Mouse (Mus musculus) forebrain, embryonic 15.5 days (tissue): ENCODE data around the gene Slc25a11. TPM values are rescaled to one million over a fixed set of nuclear protein-coding genes. Genes with fewer than 3 reads are reported as not detected.

Experiments
- ATAC-seq: fragments of 200-750 bp; cut with Nextera tagmentation; replicated peaks from 2 replicates; pipeline ENCODE4 v1.8.0; 2017; ENCODE audit warnings: mild to moderate bottlenecking, moderate TSS enrichment, moderate library complexity
- H3K27ac ChIP-seq: fragments of 300-500 bp; sonication (generic); replicated peaks from 2 replicates; pipeline ENCODE4 v1.5.1; 2015; ENCODE audit warnings: mild to moderate bottlenecking, inconsistent platforms
- H3K27me3 ChIP-seq: fragments of 300-500 bp; sonication (generic); 2 replicates; pipeline ENCODE4 v1.6.1; 2015; ENCODE audit warnings: inconsistent platforms
- H3K36me3 ChIP-seq: fragments of 300-500 bp; sonication (generic); 2 replicates; pipeline ENCODE4 v1.6.1; 2015; ENCODE audit warnings: mild to moderate bottlenecking, inconsistent platforms
- H3K4me1 ChIP-seq: fragments of 300-500 bp; sonication (generic); 2 replicates; pipeline ENCODE4 v1.6.1; 2015; ENCODE audit warnings: inconsistent platforms
- H3K4me2 ChIP-seq: fragments of 300-500 bp; sonication (generic); replicated peaks from 2 replicates; pipeline ENCODE4 v1.6.1; 2015; ENCODE audit warnings: mild to moderate bottlenecking, inconsistent platforms
- H3K4me3 ChIP-seq: fragments of 300-500 bp; sonication (generic); 2 replicates; pipeline ENCODE4 v1.5.1; 2015; ENCODE audit warnings: mild to moderate bottlenecking, inconsistent platforms
- H3K9ac ChIP-seq: fragments of 300-500 bp; sonication (generic); replicated peaks from 2 replicates; pipeline ENCODE4 v1.6.1; 2015; ENCODE audit warnings: mild to moderate bottlenecking, inconsistent platforms
- H3K9me3 ChIP-seq: fragments of 300-500 bp; sonication (generic); 2 replicates; pipeline ENCODE4 v1.6.1; 2016; ENCODE audit warnings: inconsistent platforms
- WGBS: fragments of 180-500 bp; shearing (Covaris S2); methylation state at CpG from one replicate; pipeline ENCODE4 v1.1.7; 2015; ENCODE audit warnings: mixed read lengths; 5-methylcytosine and 5-hydroxymethylcytosine counted together
- polyA plus RNA-seq: library from polyadenylated mRNA; unstranded; fragments of >200 nt; fragmentation: Nextera tagmentation; extraction: Ambion mirVana; gene quantifications from 2 replicates; pipeline ENCODE4 v1.2.1, GENCODE M21; 2015

Slc25a11 gene
- polyA plus RNA-seq, 1 experiment from 2014 or later, result 168 TPM

- Histone ChIP-seq H3K4me3 (no peak overlapping the region), H3K27ac (no peak overlapping the region), H3K9me3 (no peaks in the 10 kb centered on the region), H3K36me3 (peaks cover 32% of the 10 kb centered on the region), H3K4me1 (peaks cover 13% of the 10 kb centered on the region), H3K4me2 (no peak overlapping the region), H3K27me3 (no peaks in the 10 kb centered on the region), H3K9ac (no peak overlapping the region)
- 92% methylated on average over 9 of the region's 9 CpGs for WGBS
- no peak for ATAC-seq
Observed at GRCm38 (mm10) chr11:70664741-70665140, 17.5 kb upstream of the Slc25a11 start.

- peaks cover 32% of the 10 kb centered on the region for H3K36me3 ChIP-seq
- no peak overlapping the region for H3K4me2 ChIP-seq
- H3K9ac ChIP-seq, result no peak overlapping the region
- H3K27ac ChIP-seq, result no peak overlapping the region
- ATAC-seq, result no peak
- WGBS, result 82% methylated on average over 6 of the region's 6 CpGs
- H3K4me1 ChIP-seq, result peaks cover 13% of the 10 kb centered on the region
- H3K9me3 ChIP-seq, result no peaks in the 10 kb centered on the region
- H3K27me3 ChIP-seq, result no peaks in the 10 kb centered on the region
- H3K4me3 ChIP-seq, result no peak overlapping the region
Observed at GRCm38 (mm10) chr11:70663957-70664356, 16.7 kb upstream of the Slc25a11 start.

GRCm38 (mm10) chr11:70663101-70663500 is 15.8 kb upstream of the Slc25a11 start:
- Histone ChIP-seq H3K27me3 (no peaks in the 10 kb centered on the region), H3K4me2 (no peak overlapping the region), H3K4me3 (no peak overlapping the region), H3K9me3 (no peaks in the 10 kb centered on the region), H3K4me1 (peaks cover 11% of the 10 kb centered on the region), H3K9ac (no peak overlapping the region), H3K27ac (no peak overlapping the region), H3K36me3 (peaks cover 32% of the 10 kb centered on the region)
- no peak for ATAC-seq
- WGBS, result 84% methylated on average over 8 of the region's 8 CpGs

- Histone ChIP-seq H3K4me2 (no peak overlapping the region), H3K27me3 (no peaks in the 10 kb centered on the region), H3K36me3 (peaks cover 32% of the 10 kb centered on the region), H3K9me3 (no peaks in the 10 kb centered on the region), H3K4me1 (peaks cover 15% of the 10 kb centered on the region), H3K4me3 (no peak overlapping the region), H3K9ac (no peak overlapping the region), H3K27ac (no peak overlapping the region)
- ATAC-seq, result no peak
- 93% methylated on average over 8 of the region's 8 CpGs for WGBS
Observed at GRCm38 (mm10) chr11:70660571-70660970, 13.3 kb upstream of the Slc25a11 start.

GRCm38 (mm10) chr11:70658942-70659341 is 11.7 kb upstream of the Slc25a11 start:
- WGBS, result 77% methylated on average over 8 of the region's 8 CpGs
- H3K36me3 ChIP-seq, result peaks cover 18% of the 10 kb centered on the region
- H3K27me3 ChIP-seq, result no peaks in the 10 kb centered on the region
- peaks cover 21% of the 10 kb centered on the region for H3K4me1 ChIP-seq
- no peak overlapping the region for H3K27ac ChIP-seq
- H3K9ac ChIP-seq, result no peak overlapping the region
- ATAC-seq, result no peak
- no peak overlapping the region for H3K4me3 ChIP-seq
- no peaks in the 10 kb centered on the region for H3K9me3 ChIP-seq
- H3K4me2 ChIP-seq, result no peak overlapping the region

DNA sequence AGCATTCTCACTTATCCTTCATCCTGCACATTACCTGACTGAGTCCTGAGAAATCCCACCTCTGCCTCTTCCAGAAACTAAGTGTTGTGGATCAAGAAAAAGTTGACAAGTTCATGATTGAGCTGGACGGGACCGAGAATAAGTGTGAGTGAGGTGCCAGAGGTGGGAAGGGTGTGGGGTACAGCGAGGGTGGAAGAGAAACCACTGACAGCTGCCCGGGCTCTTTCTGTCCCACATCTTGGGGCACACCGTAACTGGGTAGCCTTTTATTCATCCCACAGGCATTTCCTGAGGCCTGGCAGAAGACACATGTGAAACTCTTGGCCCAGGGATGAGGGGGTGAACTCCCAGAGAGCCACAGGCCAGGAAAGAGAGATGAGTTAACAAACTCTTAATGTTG is 11.2 kb upstream of the Slc25a11 start:
- 91% methylated on average over 5 of the region's 5 CpGs for WGBS

GRCm38 (mm10) chr11:70657991-70658390 is 10.7 kb upstream of the Slc25a11 start:
- no peak overlapping the region for H3K4me3 ChIP-seq
- no peak overlapping the region for H3K27ac ChIP-seq
- no peak overlapping the region for H3K4me2 ChIP-seq
- H3K4me1 ChIP-seq, result peaks cover 27% of the 10 kb centered on the region
- no peaks in the 10 kb centered on the region for H3K9me3 ChIP-seq
- no peak overlapping the region for H3K9ac ChIP-seq
- no peak for ATAC-seq
- peaks cover 10% of the 10 kb centered on the region for H3K36me3 ChIP-seq
- no peaks in the 10 kb centered on the region for H3K27me3 ChIP-seq
- WGBS, result 62% methylated on average over 9 of the region's 9 CpGs

More for the DNA sequence above, 11.2 kb upstream of the Slc25a11 start:
- Histone ChIP-seq H3K4me3 (no peak overlapping the region), H3K27ac (no peak overlapping the region), H3K4me1 (peaks cover 21% of the 10 kb centered on the region), H3K9me3 (no peaks in the 10 kb centered on the region), H3K27me3 (no peaks in the 10 kb centered on the region), H3K36me3 (peaks cover 16% of the 10 kb centered on the region), H3K4me2 (no peak overlapping the region), H3K9ac (no peak overlapping the region)
- no peak for ATAC-seq

GRCm38 (mm10) chr11:70657573-70657972 is 10.3 kb upstream of the Slc25a11 start:
- H3K4me2 ChIP-seq, result no peak overlapping the region
- no peak overlapping the region for H3K27ac ChIP-seq
- 70% methylated on average over 6 of the region's 6 CpGs for WGBS
- no peaks in the 10 kb centered on the region for H3K9me3 ChIP-seq
- no peaks in the 10 kb centered on the region for H3K27me3 ChIP-seq
- H3K9ac ChIP-seq, result no peak overlapping the region
- peaks cover 6% of the 10 kb centered on the region for H3K36me3 ChIP-seq
- no peak for ATAC-seq
- H3K4me1 ChIP-seq, result peaks cover 31% of the 10 kb centered on the region
- H3K4me3 ChIP-seq, result no peak overlapping the region

- Histone ChIP-seq H3K9ac (peak within 1 kb of the TSS; percentile 97), H3K9me3 (no peaks in the 10 kb centered on the region), H3K27me3 (no peaks in the 10 kb centered on the region), H3K4me1 (peaks cover 37% of the 10 kb centered on the region), H3K4me3 (peak within 1 kb of the TSS; percentile 99), H3K4me2 (peak within 1 kb of the TSS; percentile 72), H3K27ac (peak within 1 kb of the TSS; percentile 97), H3K36me3 (peaks cover 6% of the 10 kb centered on the region; the same call in 1 of the 2 replicates)
- WGBS, result 19% methylated on average over 3 of the region's 3 CpGs
- no peak for ATAC-seq
Observed at GRCm38 (mm10) chr11:70656964-70657363, 9.7 kb upstream of the Slc25a11 start, which contains the start of gene Eno3. Gene Eno3 (plus strand): TSS chr11:70657202.

- Histone ChIP-seq H3K9ac (peak overlapping the region; percentile 97), H3K4me1 (peaks cover 41% of the 10 kb centered on the region), H3K36me3 (peaks cover 9% of the 10 kb centered on the region), H3K27ac (peak overlapping the region; percentile 97; the same call in 1 of the 2 replicates), H3K4me2 (peak overlapping the region; percentile 72), H3K4me3 (peak overlapping the region; percentile 99), H3K27me3 (no peaks in the 10 kb centered on the region), H3K9me3 (no peaks in the 10 kb centered on the region)
- ATAC-seq, result no peak
- 8% methylated on average over 16 of the region's 16 CpGs for WGBS
Observed at GRCm38 (mm10) chr11:70656456-70656927, 9.2 kb upstream of the Slc25a11 start.

DNA sequence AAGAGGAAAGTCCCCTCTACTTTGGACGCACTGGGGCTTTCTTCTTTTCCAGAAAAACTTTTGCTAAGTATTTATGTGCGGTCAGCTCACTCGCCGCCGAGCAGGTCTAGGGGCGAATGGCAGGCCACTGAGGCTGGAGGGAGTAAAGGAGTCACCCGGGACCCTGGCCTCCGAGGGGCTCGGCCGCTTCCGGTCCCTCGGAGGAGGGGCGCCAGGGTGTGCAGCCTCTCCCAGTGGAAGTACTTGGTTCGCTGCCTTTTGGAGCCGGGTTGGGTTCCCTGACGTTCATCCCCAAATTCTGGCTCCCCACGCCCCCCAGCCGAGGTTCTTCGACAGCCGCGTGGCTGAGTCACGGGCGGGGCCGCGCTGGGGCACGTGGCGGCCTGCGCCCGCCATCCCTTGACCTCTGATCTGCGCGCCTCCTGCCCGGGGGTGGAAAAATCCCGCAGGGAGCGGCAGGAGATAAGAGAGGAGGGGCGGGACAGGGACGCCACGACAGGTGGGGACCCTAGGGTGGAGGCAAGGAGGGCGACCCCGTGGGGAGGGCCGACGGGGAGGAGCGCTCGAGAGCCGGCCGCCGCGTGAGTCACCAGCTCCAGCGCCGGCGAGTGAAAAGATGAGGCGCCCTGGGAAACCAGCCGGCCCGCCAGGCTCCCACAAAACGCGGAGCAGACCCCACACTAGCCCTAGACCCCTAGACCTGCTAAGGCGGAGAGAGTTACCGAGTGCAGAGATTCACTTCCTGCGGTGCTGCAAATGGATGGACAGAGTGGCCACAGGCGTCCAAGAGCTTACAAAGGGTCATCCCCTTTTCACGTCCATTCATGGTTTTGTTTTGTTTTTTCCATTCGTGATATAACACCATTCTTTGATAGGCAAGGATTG is 8.5 kb upstream of the Slc25a11 start:
- Histone ChIP-seq H3K36me3 (peaks cover 16% of the 10 kb centered on the region), H3K4me3 (peak overlapping the region; percentile 99), H3K27ac (peak overlapping the region; percentile 97), H3K9me3 (no peaks in the 10 kb centered on the region), H3K4me2 (peak overlapping the region; percentile 72), H3K9ac (peak overlapping the region; percentile 97), H3K27me3 (no peaks in the 10 kb centered on the region), H3K4me1 (peaks cover 41% of the 10 kb centered on the region)
- WGBS, result under 1% methylated on average over 61 of the region's 61 CpGs
- no peak; the same call in 1 of the 2 replicates for ATAC-seq

GRCm38 (mm10) chr11:70654923-70655570 is 7.8 kb upstream of the Slc25a11 start:
- Histone ChIP-seq H3K9ac (peak overlapping the region; percentile 97), H3K4me3 (peak overlapping the region; percentile 99), H3K4me1 (peaks cover 41% of the 10 kb centered on the region), H3K27ac (peak overlapping the region; percentile 97), H3K27me3 (no peaks in the 10 kb centered on the region), H3K4me2 (peak overlapping the region; percentile 72), H3K9me3 (no peaks in the 10 kb centered on the region), H3K36me3 (peaks cover 24% of the 10 kb centered on the region)
- under 1% methylated on average over 48 of the region's 48 CpGs for WGBS
- peak; percentile 62 for ATAC-seq
